Comparison of ENCODE assay signal across 9 mouse cellular contexts in the genomic region with DNA sequence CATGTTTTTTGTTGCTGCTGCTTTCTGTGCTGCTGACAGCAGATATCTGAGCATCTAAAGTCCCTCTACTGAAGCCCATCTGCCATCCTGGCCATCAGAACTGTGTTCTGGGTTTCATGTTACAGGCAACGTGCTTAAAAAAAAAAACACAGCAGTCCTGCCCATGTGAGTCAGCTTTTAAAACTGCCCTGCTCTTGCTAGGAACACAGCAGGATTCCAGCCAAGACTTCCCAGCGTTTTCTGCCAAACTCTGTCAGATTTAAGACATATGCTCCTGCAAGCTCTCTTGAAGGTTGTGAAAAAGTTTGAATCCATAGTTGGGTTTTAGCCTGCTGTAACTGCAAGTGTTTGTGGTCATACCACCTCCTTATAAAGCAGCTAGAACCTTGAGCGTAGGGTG. TPM values are rescaled to one million over a fixed set of nuclear protein-coding genes. Genes with fewer than 3 reads are reported as not detected.
A peak's percentile ranks its signal among the peaks of the same experiment; 100 is the strongest.
DNase-seq lines count a peak whose midpoint lies in the region; ATAC-seq and TF ChIP-seq lines count a peak whose summit lies in the region.
"Had no signal": no experiment of that assay in that cellular context is flagged by ENCODE, and none has a peak within 500 bp of the region (broad histone marks: within the 10 kb centered on the region; RNA-seq: fewer than 3 reads in every experiment).

Gene Vegfd (plus strand): TSS at position 298 of the 400 bp plus-strand sequence.

- H3K27me3 ChIP-seq in liver, adult 2 months (ENCODE audit: control insufficient read depth, insufficient read depth, low read length) = no peaks in the 10 kb centered on the region
- 0 out of 2 replicates have a peak, but pooled peaks cover under 1% of the 10 kb centered on the region for H3K27me3 ChIP-seq in limb, embryonic 15.5 days
- H3K27me3 ChIP-seq: hindbrain, embryonic 15.5 days had no signal

- no peak within 1 kb of the TSS for H3K27ac ChIP-seq in liver, adult 2 months (replicated peaks; ENCODE audit: insufficient read depth, low read depth, low read length)
- H3K27ac ChIP-seq in limb, embryonic 15.5 days = peak within 1 kb of the TSS; percentile 63
- H3K27ac ChIP-seq: hindbrain, embryonic 15.5 days had no signal

- WGBS in liver, adult 2 months = 54% methylated on average over 3 of the region's 3 CpGs
- 17% methylated on average over 3 of the region's 3 CpGs for whole genome bisulfite sequencing in limb, embryonic 15.5 days

- H3K4me1 ChIP-seq in liver, adult 2 months (ENCODE audit: control insufficient read depth, insufficient read depth, low read length) = no peaks in the 10 kb centered on the region
- H3K4me1 ChIP-seq in limb, embryonic 15.5 days = no peaks in the 10 kb centered on the region; the same call in 1 of the 2 replicates
- H3K4me1 ChIP-seq: hindbrain, embryonic 15.5 days had no signal

- TF ChIP-seq CTCF in liver, adult 2 months (IDR thresholded peaks at IDR 0.05; ENCODE audit: low read depth, low read length) = no peak

- H3K4me2 ChIP-seq in limb, embryonic 15.5 days = no peak within 1 kb of the TSS
- H3K4me2 ChIP-seq: hindbrain, embryonic 15.5 days had no signal

- H3K9ac ChIP-seq in liver, adult 2 months (ENCODE audit: low read depth, low read length) = no peak within 1 kb of the TSS
- no peak within 1 kb of the TSS for H3K9ac ChIP-seq in limb, embryonic 15.5 days
- H3K9ac ChIP-seq: hindbrain, embryonic 15.5 days had no signal

- TF ChIP-seq POLR2A in liver, adult 2 months (IDR thresholded peaks at IDR 0.05; ENCODE audit: extremely low read depth, insufficient read depth, low read length) = no peak

- no peak within 1 kb of the TSS for H3K4me3 ChIP-seq in liver, adult 2 months (ENCODE audit: insufficient read depth, low read depth, low read length)
- no peak within 1 kb of the TSS for H3K4me3 ChIP-seq in limb, embryonic 15.5 days
- H3K4me3 ChIP-seq: hindbrain, embryonic 15.5 days had no signal

- ATAC-seq in limb, embryonic 15.5 days (ENCODE audit: insufficient number of reproducible peaks, low FRiP score, low TSS enrichment, low read depth) = no peak

- no peaks in the 10 kb centered on the region for H3K79me2 ChIP-seq in liver, adult 2 months (ENCODE audit: control insufficient read depth, insufficient read depth, low read length)

- DNase-seq in liver, adult 2 months (ENCODE audit: extremely low read depth, low read depth, low spot score) = peak; percentile 14
- DNase-seq in liver = no peak
- peak; percentile 28 to 57 for DNase-seq in frontal cortex, adult 2 months (ENCODE audit: extremely low spot score in 1 of 2, low spot score in 1 of 2)
- DNase-seq in kidney, adult 9 months = peak; percentile 48
- DNase-seq in telencephalon, adult 2 months (ENCODE audit: low read depth, low spot score) = peak; percentile 68
- no peak for DNase-seq in spleen, postnatal 14 days (ENCODE audit: low spot score in 2 of 2)
- no peak for DNase-seq in thymus, postnatal 0 days (ENCODE audit: low spot score)

- H3K9me3 ChIP-seq in limb, embryonic 15.5 days = no peaks in the 10 kb centered on the region
- H3K9me3 ChIP-seq: hindbrain, embryonic 15.5 days had no signal

- no peaks in the 10 kb centered on the region for H3K36me3 ChIP-seq in liver, adult 2 months (ENCODE audit: control insufficient read depth, insufficient read depth, low read length)
- H3K36me3 ChIP-seq in limb, embryonic 15.5 days = no peaks in the 10 kb centered on the region
- H3K36me3 ChIP-seq: hindbrain, embryonic 15.5 days had no signal

RNA-seq across cellular contexts. Expression of gene Vegfd, which starts in this region (rescaled TPM):
- total RNA-seq in liver, adult 2 months (2014; rRNA removed) = 1.0 TPM in 2 replicates
- polyA plus RNA-seq in liver, adult 2 months (2012; rRNA removed) = 0.51 and 1.2 TPM in 2 replicates
- polyA plus RNA-seq in frontal cortex, adult 2 months (2012; rRNA removed) = 1.3 and 2.2 TPM in 2 replicates
- 8.8 and 9.2 TPM in 2 replicates for polyA plus RNA-seq in limb, embryonic 15.5 days (2015; fragmentation: Nextera tagmentation; extraction: Ambion mirVana)
- 0.64 TPM in 2 replicates for polyA plus RNA-seq in thymus, postnatal 0 days (2015; fragmentation: Nextera tagmentation; extraction: Ambion mirVana)

Comparison
In these comparisons a context has a peak if more than half of its experiments do, and no peak if none do; other contexts are left out.
1. DNase-seq: peak in liver, adult 2 months (single experiment), frontal cortex, adult 2 months (2 of 2), kidney, adult 9 months (single experiment) and telencephalon, adult 2 months (single experiment); none in liver (single experiment), spleen, postnatal 14 days (0 of 2) and thymus, postnatal 0 days (single experiment).